In the genomic region with DNA sequence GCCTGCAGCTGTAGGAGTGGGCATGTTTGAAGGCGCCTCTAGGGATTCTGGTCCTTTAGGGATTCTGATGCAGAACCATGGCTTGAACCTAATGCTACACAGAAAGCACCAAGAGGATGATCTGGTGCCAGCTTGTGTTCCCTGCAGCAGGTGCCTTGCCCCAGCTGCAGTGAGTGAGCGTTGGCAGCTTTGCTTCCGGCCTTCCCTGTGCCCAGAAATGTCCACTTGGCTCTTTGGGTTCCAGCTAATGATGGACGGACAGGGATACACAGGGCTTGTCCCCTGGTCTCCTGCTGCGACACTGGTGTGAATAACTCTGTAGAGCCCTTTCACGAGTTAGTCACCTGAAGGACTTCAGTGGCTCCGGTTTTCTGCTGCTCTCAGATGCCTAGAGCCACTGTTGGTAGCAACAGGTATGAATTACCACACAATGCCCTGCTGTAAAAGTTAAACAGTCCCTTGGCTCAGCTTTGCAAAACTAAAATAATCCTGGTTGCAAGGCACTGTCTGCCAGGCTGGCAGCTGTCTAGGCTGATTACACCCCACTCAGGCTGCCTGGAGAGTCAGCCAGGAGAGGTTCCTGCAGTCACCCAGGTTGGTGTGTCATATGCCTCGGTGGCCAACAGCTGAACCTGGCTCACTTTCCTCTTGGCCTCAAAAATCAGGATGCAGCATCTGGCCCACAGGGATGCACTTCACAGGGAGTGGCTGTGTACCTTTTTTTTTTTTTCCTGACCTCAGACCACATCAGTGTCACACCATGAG, we compare ENCODE assay signal across 25 mouse cellular contexts. TPM values are rescaled to one million over a fixed set of nuclear protein-coding genes. Genes with fewer than 3 reads are reported as not detected.
DNase-seq lines count a peak whose midpoint lies in the region; ATAC-seq lines count a peak whose summit lies in the region.
"Had no signal": no experiment of that assay in that cellular context is flagged by ENCODE, and none has a peak within 500 bp of the region (broad histone marks: within the 10 kb centered on the region; RNA-seq: fewer than 3 reads in every experiment).

No protein-coding gene starts in this region.

- intact Hi-C loops in heart, postnatal 25 days (cut with DNase I): no loop called here
- intact Hi-C loops in gastrocnemius, postnatal 14 days (cut with DNase I; ENCODE audit: low total_unique reads): loop anchor here (5.0 kb wide), 1 partner anchor 65 kb away; no protein-coding TSS in a partner anchor

- H3K27ac ChIP-seq in intestine, embryonic 15.5 days: no peak overlapping the region
- H3K27ac ChIP-seq: embryonic facial prominence, embryonic 13.5 days; heart, embryonic 13.5 days; layer of hippocampus, adult 2 months; left cerebral cortex, adult 2 months; limb, embryonic 10.5 days; neural tube, embryonic 13.5 days had no signal

- no peaks in the 10 kb centered on the region for H3K9me3 ChIP-seq in intestine, embryonic 15.5 days
- H3K9me3 ChIP-seq: embryonic facial prominence, embryonic 13.5 days; heart, embryonic 13.5 days; limb, embryonic 10.5 days; neural tube, embryonic 13.5 days had no signal

- peak; percentile 46 to 73 for DNase-seq in heart, adult 18-20 months
- DNase-seq in heart, postnatal 25 days (ENCODE audit: low spot score): no peak
- peak; percentile 16 for DNase-seq in brain, adult 2 months (ENCODE audit: low read depth, low spot score)
- DNase-seq in gastrocnemius, postnatal 14 days: peak; percentile 45
- peak; percentile 47 for DNase-seq in heart, postnatal 4 days
- no peak for DNase-seq in embryo, embryonic 10 days (ENCODE audit: low spot score)
- DNase-seq in layer of hippocampus, postnatal 25 days (ENCODE audit: extremely low spot score in 1 of 2, low spot score in 1 of 2): no peak
- DNase-seq: adrenal gland, postnatal 36 days; cerebellum, adult 2 months; kidney, postnatal 10 days; lung, embryonic 14.5 days; lung, postnatal 36 days; right cerebral cortex, adult 18-20 months; thymus, postnatal 36 days had no signal

- H3K4me1 ChIP-seq in intestine, embryonic 15.5 days (replicated peaks): no peaks in the 10 kb centered on the region
- H3K4me1 ChIP-seq: neural tube, embryonic 13.5 days had no signal

- no peaks in the 10 kb centered on the region for H3K27me3 ChIP-seq in intestine, embryonic 15.5 days (replicated peaks)
- H3K27me3 ChIP-seq: embryonic facial prominence, embryonic 13.5 days; heart, embryonic 13.5 days; neural tube, embryonic 13.5 days had no signal

- no peak overlapping the region for H3K4me3 ChIP-seq in intestine, embryonic 15.5 days (replicated peaks)
- H3K4me3 ChIP-seq: embryonic facial prominence, embryonic 13.5 days; heart, embryonic 13.5 days; layer of hippocampus, adult 2 months; left cerebral cortex, adult 2 months; limb, embryonic 10.5 days; neural tube, embryonic 13.5 days had no signal

- no peaks in the 10 kb centered on the region for H3K36me3 ChIP-seq in intestine, embryonic 15.5 days
- H3K36me3 ChIP-seq: embryonic facial prominence, embryonic 13.5 days; heart, embryonic 13.5 days; limb, embryonic 10.5 days; neural tube, embryonic 13.5 days had no signal

- WGBS in intestine, embryonic 15.5 days: 77% methylated on average over 8 of the region's 8 CpGs

- no peak for ATAC-seq in intestine, embryonic 15.5 days
- ATAC-seq: forebrain, embryonic 14.5 days; intestine, embryonic 16.5 days had no signal

- H3K4me2 ChIP-seq in intestine, embryonic 15.5 days (replicated peaks): no peak overlapping the region
- H3K4me2 ChIP-seq: embryonic facial prominence, embryonic 13.5 days; heart, embryonic 13.5 days; liver, embryonic 11.5 days; lung, embryonic 14.5 days; midbrain, embryonic 11.5 days; neural tube, embryonic 13.5 days had no signal

- no peak overlapping the region for H3K9ac ChIP-seq in intestine, embryonic 15.5 days
- H3K9ac ChIP-seq: embryonic facial prominence, embryonic 13.5 days; heart, embryonic 13.5 days; lung, embryonic 14.5 days; neural tube, embryonic 13.5 days had no signal

RNA-seq across cellular contexts. Expression of a gene that starts 43.5 kb away (rescaled TPM):
- 10 to 100 TPM; 19.4 to 23.3 TPM for total RNA-seq in heart, adult 18-20 months (2021)
- 10 to 100 TPM; 27.4 to 30.6 TPM for total RNA-seq in heart, postnatal 25 days (2021)
- total RNA-seq in gastrocnemius, postnatal 14 days (2021): 10 to 100 TPM; 24.6 to 40.4 TPM
- total RNA-seq in heart, postnatal 4 days (2021): 10 to 100 TPM; 33.7 to 35.2 TPM
- 23.3 and 24.0 TPM in 2 replicates for polyA plus RNA-seq in intestine, embryonic 15.5 days (2015; fragmentation: Nextera tagmentation; extraction: Ambion mirVana)
- total RNA-seq in layer of hippocampus, postnatal 25 days (2021): 10 to 100 TPM; 72.8 to 83.7 TPM

Comparison
In these comparisons a context has a peak if more than half of its experiments do, and no peak if none do; other contexts are left out.
1. DNase-seq: peak in heart, adult 18-20 months (2 of 2), brain, adult 2 months (single experiment), gastrocnemius, postnatal 14 days (single experiment) and heart, postnatal 4 days (single experiment); none in heart, postnatal 25 days (single experiment), embryo, embryonic 10 days (single experiment) and layer of hippocampus, postnatal 25 days (0 of 2).